Mouse (Mus musculus) megakaryocyte, adult 5-6 weeks (primary cell): ENCODE data around the gene Sds. TPM values are rescaled to one million over a fixed set of nuclear protein-coding genes. Genes with fewer than 3 reads are reported as not detected.

Experiments
- ATAC-seq: 2 replicates; pipeline ENCODE4 v1.8.0; 2016; ENCODE audit warnings: mild to moderate bottlenecking, inconsistent platforms; ENCODE audit not compliant: poor library complexity, severe bottlenecking
- total RNA-seq, 2 experiments: library from RNA; stranded (forward) in 1 of 2; stranded (reverse) in 1 of 2; fragments of 153-499, 151-499 nt in 1 of 2; fragments of 221-1000, 200-1000 nt in 1 of 2; gene quantifications; 2 replicates each; pipeline versions ENCODE4 v1.2.3 to v1.2.4; 2015 to 2017

The Sds gene
- total RNA-seq, 2 experiments from 2014 or later, result not detected

DNA sequence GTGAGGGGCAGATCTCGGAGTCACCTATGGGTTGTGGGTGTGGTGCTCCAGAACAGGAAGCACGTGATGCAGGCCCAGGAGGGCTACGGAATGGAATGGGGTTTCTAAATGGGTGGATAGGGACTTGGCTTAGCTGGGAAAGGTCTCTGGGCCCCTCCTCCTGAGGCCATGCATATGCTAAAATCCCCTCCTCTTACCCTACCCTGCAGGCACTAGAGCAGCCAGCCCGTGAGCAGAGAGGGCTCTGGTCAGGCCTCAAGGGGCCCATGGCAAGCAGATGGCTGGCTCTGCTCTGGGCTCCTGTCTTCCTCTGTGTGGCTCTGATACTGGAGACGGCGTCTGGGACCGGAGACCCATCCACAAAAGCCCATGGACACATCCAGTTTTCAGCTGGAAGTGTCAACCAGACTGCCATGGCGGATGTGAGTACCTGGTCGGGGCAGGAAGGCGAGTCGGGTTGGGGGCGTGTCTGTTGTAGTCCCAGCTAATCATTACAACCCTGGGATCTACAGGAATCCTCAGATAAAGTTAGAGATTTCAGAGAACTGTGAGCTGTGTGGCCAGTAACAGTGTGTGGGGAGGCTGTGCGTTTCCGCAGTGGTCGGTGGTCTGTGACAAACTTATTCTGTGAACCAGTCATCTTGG is 36.7 kb downstream of the Sds start:
- ATAC-seq, result no peak

DNA sequence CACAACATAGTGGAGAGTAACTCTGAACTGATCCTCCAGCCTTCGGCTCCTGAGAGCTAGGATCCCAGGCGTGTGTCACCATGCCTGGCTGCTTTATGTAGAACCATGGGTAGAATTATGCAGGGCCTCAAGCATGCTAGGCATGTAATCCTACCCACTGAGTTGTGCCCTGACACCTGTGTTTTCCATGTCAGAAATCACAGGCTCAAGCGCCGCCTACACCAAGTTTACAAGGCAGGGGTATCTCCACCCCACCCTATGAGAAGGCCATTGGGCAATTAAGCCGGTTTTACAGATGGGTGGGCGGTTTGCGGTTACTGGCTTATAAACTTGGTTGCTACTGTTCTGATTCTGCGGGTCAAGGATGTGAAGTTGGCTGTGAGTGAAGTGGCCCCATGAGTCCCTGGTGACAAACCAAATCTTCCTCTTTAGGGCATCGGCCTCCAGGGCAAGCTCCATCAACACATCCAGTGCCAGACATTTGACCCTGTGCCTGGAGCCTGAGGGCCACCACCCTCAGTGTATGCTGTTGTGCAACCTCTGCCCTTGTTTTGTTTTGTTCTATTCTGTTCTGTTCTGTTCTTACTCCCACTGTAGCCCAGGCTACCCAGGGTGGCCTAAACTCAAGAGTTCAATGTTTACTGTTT is 37.8 kb downstream of the Sds start:
- no peak for ATAC-seq

DNA sequence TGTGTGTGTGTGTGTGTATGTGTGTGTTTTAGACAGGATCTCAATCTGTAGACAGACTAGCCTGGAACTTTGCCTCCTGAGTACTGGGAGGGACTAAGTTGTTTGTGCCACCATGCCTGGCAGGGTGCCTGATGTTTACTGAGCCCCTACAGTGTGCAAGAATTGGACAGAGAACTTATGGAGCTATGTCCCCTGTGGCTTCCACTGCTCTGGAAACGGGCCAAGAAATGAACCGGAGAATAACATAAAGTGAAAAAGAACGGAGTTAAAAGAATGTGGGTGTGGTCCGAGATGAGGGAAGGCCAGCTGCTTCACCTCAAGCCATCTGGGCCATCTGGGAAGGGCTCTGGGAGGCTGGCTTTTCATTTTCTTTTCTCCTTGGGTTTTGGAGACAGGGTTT is 38.4 kb downstream of the Sds start:
- ATAC-seq, result no peak

DNA sequence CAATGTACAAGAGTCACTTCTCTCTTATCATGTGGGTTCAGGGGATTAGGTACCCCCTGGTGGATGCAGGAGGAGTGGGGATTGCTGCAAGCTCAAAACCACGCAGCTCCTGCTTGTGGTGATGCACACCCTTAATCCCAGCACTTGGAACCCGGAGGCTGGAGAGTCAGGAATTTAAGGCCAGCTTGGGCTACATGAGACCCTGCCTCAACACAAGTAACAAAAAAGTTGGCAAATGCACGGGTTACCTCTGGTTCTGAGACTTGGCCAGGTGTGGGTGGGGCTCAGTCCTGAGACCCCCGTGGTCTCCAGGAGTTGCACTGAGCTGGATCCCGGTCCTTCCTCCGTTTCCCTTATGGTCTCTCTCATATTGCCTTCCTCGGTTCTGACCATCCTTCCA is 39.1 kb downstream of the Sds start:
- ATAC-seq, result no peak

DNA sequence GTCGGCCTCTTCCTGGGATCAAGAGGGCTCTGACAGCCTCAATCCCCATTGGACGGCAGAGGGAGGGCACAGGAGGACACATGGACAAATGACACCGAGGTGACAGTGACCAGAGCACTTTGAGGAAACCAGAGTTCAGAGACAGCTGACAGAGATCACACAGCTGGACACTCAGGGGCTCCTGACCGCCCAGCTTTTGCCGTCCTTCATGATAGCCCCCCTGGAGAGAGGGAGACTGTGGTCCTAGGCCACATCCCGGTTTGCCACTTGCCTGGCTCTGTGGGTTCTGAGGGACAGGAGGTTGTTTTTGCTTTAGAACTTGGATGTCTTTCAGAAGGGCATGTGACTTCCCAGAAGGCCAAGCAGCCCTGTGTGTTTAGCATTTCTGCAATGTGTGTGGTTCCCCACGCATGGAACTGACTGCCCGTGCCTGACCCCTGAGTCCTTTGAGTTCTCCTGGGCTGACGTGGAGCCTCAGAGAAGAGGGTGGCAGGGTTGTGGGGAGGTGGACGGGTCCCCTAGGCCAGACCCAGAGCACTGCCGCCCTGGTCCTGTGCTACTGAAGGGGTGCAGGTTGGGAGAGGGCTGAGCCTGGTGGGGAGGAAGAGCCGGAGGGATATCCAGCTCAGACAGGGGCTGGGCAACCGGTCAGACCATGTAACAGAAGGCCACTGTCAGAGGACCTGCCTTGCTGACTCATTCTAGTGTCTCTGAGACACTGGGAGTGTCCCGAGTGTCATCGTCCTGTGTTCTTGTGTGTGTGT is 40.1 kb downstream of the Sds start:
- ATAC-seq, result peak; percentile 25

DNA sequence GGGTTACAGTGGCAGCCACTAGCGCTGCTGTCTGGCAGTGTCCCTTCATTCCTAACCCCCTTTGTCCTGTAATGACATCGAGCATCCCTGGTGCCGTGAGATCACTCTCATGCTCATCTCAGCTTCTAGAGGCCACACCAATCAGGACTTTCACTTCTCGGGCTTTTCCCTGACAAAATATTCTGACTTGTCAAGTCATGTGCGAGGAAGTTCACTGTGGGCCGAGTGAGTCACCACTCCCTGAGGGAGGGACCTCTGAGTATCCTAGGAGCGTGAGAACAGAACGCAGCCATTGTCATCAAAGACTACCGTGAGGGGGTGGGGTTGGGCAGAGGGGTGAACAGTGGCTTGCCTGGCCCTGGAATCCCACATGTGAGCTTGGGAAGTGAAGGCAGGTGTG is 41.2 kb downstream of the Sds start:
- ATAC-seq, result peak; percentile 70

DNA sequence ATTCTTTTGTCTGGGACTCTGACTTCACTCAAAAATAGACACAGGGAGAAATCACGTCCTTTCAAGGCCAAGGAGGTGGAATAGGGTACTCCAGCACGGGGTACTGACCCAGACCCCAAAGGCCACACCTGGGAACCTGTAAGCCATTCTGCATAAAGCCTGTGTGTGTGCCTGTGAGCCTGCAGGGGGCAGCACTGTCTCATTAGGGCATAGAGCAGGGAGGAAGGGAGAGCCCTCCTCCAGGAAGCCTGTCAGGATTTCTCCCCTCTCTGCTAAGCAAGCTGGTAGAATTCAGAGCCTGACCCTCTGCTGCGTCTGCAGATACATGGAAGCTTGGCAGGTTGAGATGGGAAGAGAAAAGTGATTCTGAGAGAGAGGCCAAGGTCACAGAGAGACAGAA is 46.3 kb downstream of the Sds start:
- ATAC-seq, result peak; percentile 48; the same call in 1 of the 2 replicates

DNA sequence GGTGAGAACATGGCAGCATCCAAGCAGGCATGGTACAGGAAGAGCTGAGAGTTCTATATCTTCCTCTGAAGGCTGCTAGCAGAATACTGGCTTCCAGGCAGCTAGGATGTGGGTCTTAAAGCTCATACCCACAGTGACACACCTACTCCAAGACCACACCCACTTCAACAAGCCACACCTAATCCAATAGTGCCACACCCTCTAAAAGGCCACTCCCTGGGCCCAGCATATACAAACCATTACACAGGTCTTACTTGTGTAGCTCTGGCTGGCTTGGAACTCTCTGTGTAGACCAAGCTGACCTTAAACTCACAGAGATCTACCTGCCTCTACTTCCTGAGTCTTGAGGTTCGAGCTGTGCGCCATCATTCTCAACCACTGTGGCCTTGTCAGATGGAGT is 48.4 kb downstream of the Sds start:
- ATAC-seq, result no peak

DNA sequence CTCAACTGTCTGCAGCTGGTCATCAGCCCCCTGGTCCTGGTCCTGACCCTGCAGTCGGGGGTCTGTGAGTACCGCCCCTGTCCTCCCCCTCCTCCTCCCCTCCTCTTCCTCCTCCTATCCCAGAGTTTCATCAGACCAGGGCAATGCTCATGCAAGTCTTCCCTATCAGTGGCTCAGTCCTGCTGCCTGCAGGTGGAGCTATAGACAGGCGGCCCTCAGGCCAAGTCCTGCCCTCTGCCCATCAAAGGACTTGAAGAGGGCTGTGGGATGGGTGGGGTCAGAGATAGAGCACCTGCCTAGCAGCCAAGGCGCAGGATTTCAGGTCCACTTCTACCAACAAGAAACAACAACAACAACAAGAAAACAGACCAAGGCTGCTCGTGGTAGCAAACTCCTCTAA is 49.4 kb downstream of the Sds start:
- ATAC-seq, result 0 out of 2 replicates have a peak, but pooled peaks have one; percentile 17

DNA sequence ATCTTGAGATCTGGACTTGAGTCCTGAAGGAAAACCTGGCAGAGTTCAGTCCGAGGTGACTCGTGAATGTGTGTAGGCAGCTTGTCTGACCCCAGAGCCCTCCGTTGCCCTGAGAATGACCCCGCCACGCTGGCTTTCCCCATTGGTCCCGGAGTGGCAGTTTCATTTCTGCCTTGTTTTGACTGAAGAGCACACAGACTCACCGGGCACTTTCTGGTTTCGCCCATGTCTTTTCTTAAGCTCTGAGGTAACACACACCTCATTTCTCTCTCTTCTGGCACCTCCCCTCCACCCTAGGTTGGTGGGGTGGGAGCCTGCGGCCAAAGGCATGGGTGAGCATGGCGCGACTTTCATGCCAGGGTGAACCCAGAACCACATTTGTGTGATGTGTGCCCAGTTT is 50.0 kb downstream of the Sds start:
- ATAC-seq, result peak; percentile 56

DNA sequence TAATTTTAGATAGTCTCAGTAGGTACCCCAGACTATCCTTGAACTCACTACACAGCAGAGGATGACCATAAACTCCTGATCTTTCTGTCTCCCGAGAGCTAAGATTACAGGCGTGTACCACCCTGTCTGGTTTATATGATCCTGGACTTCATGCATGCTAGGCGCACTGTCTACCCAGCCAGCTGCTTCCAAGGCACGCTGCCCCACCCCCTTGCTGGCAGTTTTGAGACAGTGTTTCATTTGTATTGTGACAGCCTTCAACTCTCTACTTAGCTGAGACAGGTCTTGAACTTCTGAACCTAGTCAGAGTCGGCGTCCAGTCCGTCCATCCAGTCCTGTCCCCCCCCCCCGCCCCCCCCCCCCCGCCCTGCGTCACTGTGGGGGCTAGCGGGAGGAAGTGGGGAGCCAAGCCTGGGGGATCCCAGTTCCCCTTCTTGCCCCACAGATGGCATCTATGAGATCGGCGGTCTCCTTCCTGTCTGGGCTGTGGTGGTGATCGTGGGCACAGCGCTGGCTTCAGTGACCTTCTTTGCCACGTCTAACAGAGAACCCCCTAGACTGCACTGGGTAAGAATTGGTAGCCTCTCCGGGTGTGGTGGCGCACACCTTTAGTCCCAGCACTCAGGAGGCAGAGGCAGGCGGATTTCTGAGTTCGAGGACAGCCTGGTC is 51.1 kb downstream of the Sds start:
- peak; percentile 77 for ATAC-seq

DNA sequence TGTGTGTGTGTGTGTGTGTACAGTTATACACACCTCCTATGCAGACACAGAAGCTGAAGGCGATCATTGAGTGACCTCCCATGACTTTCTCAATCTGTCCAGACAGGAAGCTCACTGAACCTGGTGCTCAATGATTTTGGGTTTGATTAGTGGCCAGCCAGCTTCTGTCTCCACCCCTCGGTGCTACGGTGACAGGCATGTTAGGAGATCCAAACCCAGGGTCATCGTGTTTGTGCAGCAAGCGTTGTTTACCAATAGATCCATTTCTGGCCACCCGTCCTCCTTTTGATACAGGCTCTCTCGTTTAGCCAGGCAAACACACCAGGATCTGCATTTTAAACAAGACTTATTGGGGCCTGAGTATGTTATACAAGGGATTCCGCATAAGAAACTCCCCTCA is 55.3 kb downstream of the Sds start:
- ATAC-seq, result no peak

Other genes with a start within 250 kb of the Sds start
- not detected in 2 replicates for gene Lhx5, start 44.8 kb upstream of the Sds start, total RNA-seq (2015)
- not detected in 2 replicates for gene Lhx5, start 44.8 kb upstream of the Sds start, total RNA-seq (2017)
- 0.49 TPM in 1 of 2 replicates, not detected in the other for gene Sdsl, start 3.7 kb upstream of the Sds start, total RNA-seq (2015)
- gene Sdsl, start 3.7 kb upstream of the Sds start, total RNA-seq (2017), result 0.55 and 0.61 TPM in 2 replicates
- gene Plbd2, start 27.1 kb downstream of the Sds start, total RNA-seq (2015), result 7.8 and 10.5 TPM in 2 replicates
- gene Plbd2, start 27.1 kb downstream of the Sds start, total RNA-seq (2017), result 7.9 and 10.2 TPM in 2 replicates
- 31.7 and 36.8 TPM in 2 replicates for gene Slc8b1, start 34.6 kb downstream of the Sds start, total RNA-seq (2015)
- 44.1 and 60.5 TPM in 2 replicates for gene Slc8b1, start 34.6 kb downstream of the Sds start, total RNA-seq (2017)
- gene Tpcn1, start 112.1 kb downstream of the Sds start, total RNA-seq (2015), result 37.6 and 38.3 TPM in 2 replicates
- gene Tpcn1, start 112.1 kb downstream of the Sds start, total RNA-seq (2017), result 15.8 and 18.2 TPM in 2 replicates
- 0.18 and 0.98 TPM in 2 replicates for gene Iqcd, start 112.5 kb downstream of the Sds start, total RNA-seq (2015)
- 0.11 and 0.45 TPM in 2 replicates for gene Iqcd, start 112.5 kb downstream of the Sds start, total RNA-seq (2017)
- gene Rita1, start 136.1 kb downstream of the Sds start, total RNA-seq (2015), result 1.5 and 3.0 TPM in 2 replicates
- 2.2 and 3.2 TPM in 2 replicates for gene Rita1, start 136.1 kb downstream of the Sds start, total RNA-seq (2017)
- gene Ddx54, start 136.2 kb downstream of the Sds start, total RNA-seq (2015), result 7.7 and 7.9 TPM in 2 replicates
- 21.3 and 22.6 TPM in 2 replicates for gene Ddx54, start 136.2 kb downstream of the Sds start, total RNA-seq (2017)
- not detected in 2 replicates for gene Cfap73, start 157.7 kb downstream of the Sds start, total RNA-seq (2015)
- not detected in 2 replicates for gene Cfap73, start 157.7 kb downstream of the Sds start, total RNA-seq (2017)
- 0.05 TPM in 1 of 2 replicates, not detected in the other for gene Rasal1, start 172.3 kb downstream of the Sds start, total RNA-seq (2015)
- gene Rasal1, start 172.3 kb downstream of the Sds start, total RNA-seq (2017), result not detected in 2 replicates
- 0.30 and 0.40 TPM in 2 replicates for gene Dtx1, start 235.4 kb downstream of the Sds start, total RNA-seq (2015)
- not detected in 2 replicates for gene Dtx1, start 235.4 kb downstream of the Sds start, total RNA-seq (2017)